Mouse (Mus musculus) testis, adult 2 months (tissue): ENCODE measurements around the gene Ptprb. TPM values are rescaled to one million over a fixed set of nuclear protein-coding genes. Genes with fewer than 3 reads are reported as not detected.

Source experiments
- H3K27ac ChIP-seq: fragments of 200-500 bp; 2 replicates; pipeline ENCODE4 v1.5.1; 2012; ENCODE audit warnings: low read depth, low read length; ENCODE audit not compliant: control insufficient read depth, insufficient read depth
- H3K27me3 ChIP-seq: fragments of 200-500 bp; 2 replicates; pipeline ENCODE4 v1.6.1; 2012; ENCODE audit warnings: mild to moderate bottlenecking, low read length, moderate library complexity; ENCODE audit not compliant: control insufficient read depth, insufficient read depth
- H3K36me3 ChIP-seq: fragments of 200-500 bp; 2 replicates; pipeline ENCODE4 v1.6.1; 2012; ENCODE audit warnings: mild to moderate bottlenecking, low read length; ENCODE audit not compliant: control insufficient read depth, insufficient read depth
- H3K4me1 ChIP-seq: fragments of 200-500 bp; 2 replicates; pipeline ENCODE4 v1.6.1; 2012; ENCODE audit warnings: low read length; ENCODE audit not compliant: control insufficient read depth, insufficient read depth
- H3K4me3 ChIP-seq: fragments of 200-500 bp; 2 replicates; pipeline ENCODE4 v1.5.1; 2012; ENCODE audit warnings: low read depth, mild to moderate bottlenecking, low read length, moderate library complexity, mixed read lengths; ENCODE audit not compliant: control insufficient read depth
- CTCF ChIP-seq: fragments of 200-500 bp; IDR thresholded peaks from 2 replicates; pipeline ENCODE4 v1.5.1; 2012; ENCODE audit warnings: low read depth, mild to moderate bottlenecking, inconsistent platforms, low read length, moderate library complexity; ENCODE audit not compliant: control insufficient read depth, insufficient read depth, insufficient replicate concordance
- POLR2A ChIP-seq: fragments of 200-500 bp; IDR thresholded peaks from 2 replicates; pipeline ENCODE4 v1.6.1; 2012; ENCODE audit warnings: low read depth, mild to moderate bottlenecking, inconsistent platforms, low read length, moderate library complexity; ENCODE audit not compliant: control insufficient read depth
- polyA plus RNA-seq: library from polyadenylated mRNA; depleted of rRNA; stranded (reverse); fragments of >200 nt; gene quantifications from 2 replicates; pipeline ENCODE4 v1.2.3, GENCODE M21; 2012; rRNA removed

Gene Ptprb
- polyA plus RNA-seq = 0.91 and 1.0 TPM in 2 replicates

- Histone ChIP-seq H3K4me3 (no peak within 1 kb of the TSS), H3K27ac (no peak within 1 kb of the TSS)
These were observed at the start of gene Ptprb for GRCm38 (mm10) chr10:116275280-116275679. Gene Ptprb (plus strand): TSS chr10:116275523.

GRCm38 (mm10) chr10:116235299-116235698 is 40.0 kb upstream of the Ptprb start:
- Histone ChIP-seq H3K4me1 (no peaks in the 10 kb centered on the region), H3K4me3 (no peak overlapping the region), H3K36me3 (no peaks in the 10 kb centered on the region), H3K27ac (no peak overlapping the region), H3K27me3 (no peaks in the 10 kb centered on the region)
- TF ChIP-seq CTCF (no peak), POLR2A (no peak)

More at GRCm38 (mm10) chr10:116275280-116275679, at the start of gene Ptprb:
- Histone ChIP-seq H3K27me3 (no peaks in the 10 kb centered on the region), H3K4me1 (no peaks in the 10 kb centered on the region; the same call in 1 of the 2 replicates), H3K36me3 (no peaks in the 10 kb centered on the region)
- no peak for TF ChIP-seq POLR2A
- TF ChIP-seq CTCF = no peak

- no peak overlapping the region for H3K4me3 ChIP-seq
- TF ChIP-seq POLR2A = no peak
- TF ChIP-seq CTCF = no peak
- no peak overlapping the region for H3K27ac ChIP-seq
- H3K4me1 ChIP-seq = no peaks in the 10 kb centered on the region
- no peaks in the 10 kb centered on the region for H3K27me3 ChIP-seq
- no peaks in the 10 kb centered on the region for H3K36me3 ChIP-seq
These were observed 33.1 kb upstream of the Ptprb start for GRCm38 (mm10) chr10:116242200-116242599.

- TF ChIP-seq CTCF (no peak), POLR2A (no peak)
- H3K36me3 ChIP-seq = no peaks in the 10 kb centered on the region
- H3K4me1 ChIP-seq = no peaks in the 10 kb centered on the region
These were observed 31.9 kb upstream of the Ptprb start for GRCm38 (mm10) chr10:116243373-116243772.

GRCm38 (mm10) chr10:116245632-116246031 is 29.7 kb upstream of the Ptprb start:
- no peak overlapping the region for H3K27ac ChIP-seq
- TF ChIP-seq CTCF (no peak), POLR2A (no peak)
- no peaks in the 10 kb centered on the region for H3K27me3 ChIP-seq
- H3K4me3 ChIP-seq = no peak overlapping the region
- H3K4me1 ChIP-seq = no peaks in the 10 kb centered on the region
- no peaks in the 10 kb centered on the region for H3K36me3 ChIP-seq

More at GRCm38 (mm10) chr10:116243373-116243772, 31.9 kb upstream of the Ptprb start:
- Histone ChIP-seq H3K4me3 (no peak overlapping the region), H3K27ac (no peak overlapping the region), H3K27me3 (no peaks in the 10 kb centered on the region)

GRCm38 (mm10) chr10:116252668-116253067 is 22.7 kb upstream of the Ptprb start:
- Histone ChIP-seq H3K4me1 (no peaks in the 10 kb centered on the region), H3K27ac (no peak overlapping the region), H3K27me3 (no peaks in the 10 kb centered on the region), H3K4me3 (no peak overlapping the region), H3K36me3 (no peaks in the 10 kb centered on the region)
- TF ChIP-seq CTCF (no peak), POLR2A (no peak)

- H3K27me3 ChIP-seq = no peaks in the 10 kb centered on the region
- no peak overlapping the region for H3K4me3 ChIP-seq
- no peaks in the 10 kb centered on the region for H3K36me3 ChIP-seq
- H3K4me1 ChIP-seq = no peaks in the 10 kb centered on the region
- TF ChIP-seq CTCF (no peak), POLR2A (no peak)
- no peak overlapping the region for H3K27ac ChIP-seq
These were observed 21.4 kb upstream of the Ptprb start for GRCm38 (mm10) chr10:116253972-116254371.

- H3K27ac ChIP-seq = no peak overlapping the region
- no peak overlapping the region for H3K4me3 ChIP-seq
- H3K36me3 ChIP-seq = no peaks in the 10 kb centered on the region
- H3K4me1 ChIP-seq = peaks cover 5% of the 10 kb centered on the region
- TF ChIP-seq POLR2A (no peak), CTCF (no peak)
- no peaks in the 10 kb centered on the region for H3K27me3 ChIP-seq
These were observed 16.0 kb upstream of the Ptprb start for GRCm38 (mm10) chr10:116259298-116259697.
